Mouse (Mus musculus) lung, adult 18-20 months (tissue): ENCODE measurements around the gene Fnd3c2.
"Not testable (repeated sequence)": the region's sequence is repeated elsewhere in the genome, so short reads cannot be mapped to it uniquely, and the experiment has no call there.

ENCODE experiments used
- DNase-seq, 2 experiments: peaks; one replicate each; pipeline ENCODE4 v3.0.0; 2022; ENCODE audit warnings: mixed read lengths in 2 of 2

The Fnd3c2 gene

DNA sequence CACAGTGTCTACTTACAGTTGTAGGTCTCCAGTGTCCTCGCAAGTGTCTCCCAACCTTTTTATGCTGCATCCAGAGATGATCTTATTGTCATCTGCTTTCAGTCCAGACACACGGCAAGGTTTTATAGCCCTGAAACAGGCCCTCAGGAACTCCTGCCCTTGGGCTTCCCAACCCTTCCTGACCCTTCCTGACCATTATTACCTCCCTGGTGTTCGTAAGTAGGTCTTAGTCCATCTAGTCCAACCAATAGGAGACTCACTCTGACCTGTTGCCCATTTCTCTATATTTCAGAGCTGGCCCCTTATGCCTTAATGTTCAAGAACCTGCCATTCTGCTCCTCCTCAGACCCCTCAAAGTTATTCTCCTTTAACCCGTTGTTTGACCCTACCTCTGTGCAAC is at the start of gene Fnd3c2:
Gene Fnd3c2, minus strand, starts transcription at position 101 of the 400 bp plus-strand sequence.
- no peak for DNase-seq

DNA sequence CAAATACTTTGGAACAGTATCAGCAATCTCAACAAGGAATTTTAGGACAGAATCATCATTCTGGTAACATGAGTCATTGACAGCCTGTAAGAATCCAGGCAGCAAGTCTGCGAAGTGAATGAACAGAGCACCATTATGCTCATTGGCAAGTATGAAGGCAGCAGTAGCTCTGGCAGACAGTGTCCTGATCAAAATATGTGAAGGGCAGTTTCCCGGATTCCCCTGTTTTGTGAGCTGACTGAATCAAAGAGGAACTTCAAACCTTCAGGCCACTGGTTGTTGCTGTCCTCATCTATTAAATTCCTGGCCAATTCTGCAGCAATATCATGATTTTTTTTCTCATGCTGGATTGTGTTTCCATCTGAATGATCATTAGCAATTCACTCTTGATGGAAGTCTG is 29.3 kb upstream of the Fnd3c2 start:
- DNase-seq = no peak

DNA sequence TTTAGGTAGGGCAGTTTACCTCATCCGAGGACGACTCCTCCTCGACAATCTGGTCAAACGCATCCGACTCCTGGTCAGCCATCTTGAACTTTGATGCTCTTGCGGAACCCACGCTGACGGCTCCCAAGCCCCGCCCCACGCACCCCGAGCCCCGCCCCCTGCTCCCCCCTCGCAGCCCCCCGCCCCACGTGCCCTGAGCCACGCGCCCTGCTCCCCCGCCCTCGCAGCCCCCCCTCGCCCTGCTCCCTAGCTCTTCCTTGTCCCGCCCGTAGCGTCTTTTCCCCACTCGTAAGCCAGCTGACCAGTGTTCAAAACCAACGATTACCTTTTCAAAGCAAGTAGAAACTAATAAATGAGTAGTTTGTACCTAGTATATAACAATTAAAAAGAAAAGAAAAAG is 34.1 kb downstream of the Fnd3c2 start, which contains the start of gene Taf9b:
Gene Taf9b, minus strand, starts transcription at position 101 of the 400 bp plus-strand sequence.
- DNase-seq = no peak

DNA sequence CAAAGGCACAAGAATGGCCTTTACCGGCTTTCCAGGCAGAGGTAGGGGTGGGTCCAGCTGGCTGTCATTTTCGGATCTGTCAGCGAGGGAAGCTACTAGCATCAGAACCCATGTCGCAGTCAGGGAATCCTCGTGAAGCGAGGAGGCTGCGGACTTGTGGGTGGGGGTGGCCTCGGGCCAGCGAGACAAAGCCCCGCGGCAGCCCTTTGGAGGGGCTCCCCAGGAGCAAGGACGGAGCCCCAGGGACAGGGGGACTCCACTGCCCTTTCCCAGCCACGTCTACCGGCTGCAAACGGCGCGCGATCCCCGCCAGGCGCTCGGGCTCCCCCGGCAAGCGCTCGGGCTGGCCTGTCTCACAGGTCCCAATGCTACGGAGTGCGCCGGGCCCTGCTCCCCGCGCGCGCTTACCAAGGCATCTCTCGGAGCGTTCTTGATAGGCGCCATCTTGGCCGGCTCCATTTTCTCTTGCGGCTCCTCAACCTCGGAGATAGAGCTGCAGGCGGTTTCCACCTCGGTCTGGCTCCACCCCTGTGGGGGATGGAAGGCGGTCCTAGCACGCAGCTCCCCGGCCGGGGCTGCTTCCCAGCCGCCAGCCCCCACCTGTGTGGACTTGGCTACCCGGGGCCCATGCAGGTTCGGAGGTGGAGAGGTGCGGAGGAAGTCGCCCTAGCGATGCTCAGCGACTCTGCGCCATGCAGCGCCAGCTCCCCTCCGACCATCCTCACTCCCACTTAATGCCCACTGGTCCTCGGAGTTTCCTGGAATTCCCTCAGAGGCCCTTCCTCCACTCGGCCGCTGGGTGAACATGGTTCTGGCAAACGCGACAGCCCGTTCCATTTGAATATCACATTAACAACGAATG is 35.8 kb downstream of the Fnd3c2 start:
- DNase-seq = peak; percentile 70 to 77

DNA sequence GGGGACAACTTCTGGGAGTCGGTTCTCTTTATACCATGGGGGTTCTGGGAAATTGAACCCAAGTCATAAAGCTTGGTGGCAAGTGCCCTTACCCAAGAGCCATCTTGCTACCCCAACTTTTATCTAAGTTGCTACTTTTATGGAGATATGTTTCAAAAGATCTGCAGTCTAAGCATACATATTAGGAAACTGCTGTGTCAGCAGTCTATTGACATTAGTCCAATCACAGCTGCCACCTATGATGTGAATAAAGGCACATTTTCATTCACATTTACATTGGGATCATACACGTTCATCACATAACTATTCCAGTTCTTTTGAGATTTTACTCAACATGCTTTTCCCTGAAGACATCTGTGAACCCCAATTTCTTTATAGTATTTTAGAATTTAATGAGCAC is 46.1 kb downstream of the Fnd3c2 start:
- DNase-seq = no peak

DNA sequence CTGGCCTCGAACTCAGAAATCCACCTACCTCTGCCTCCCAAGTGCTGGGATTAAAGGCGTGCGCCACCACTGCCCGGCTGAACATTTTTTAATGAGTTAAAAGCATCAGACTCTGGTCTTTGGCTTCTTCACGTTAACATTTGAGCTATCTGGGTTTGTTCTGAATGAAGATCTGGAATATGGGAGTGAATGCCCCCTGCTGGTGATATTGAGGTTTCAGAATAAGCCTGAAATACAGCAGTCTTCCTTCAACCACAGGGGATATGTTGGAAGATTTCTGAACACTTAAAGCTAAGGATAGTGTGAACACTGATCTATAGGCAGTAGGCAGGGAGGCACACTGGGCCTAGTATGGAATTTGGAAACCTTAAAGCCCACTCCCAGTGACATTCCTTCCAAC is 56.3 kb downstream of the Fnd3c2 start:
- DNase-seq = no peak

DNA sequence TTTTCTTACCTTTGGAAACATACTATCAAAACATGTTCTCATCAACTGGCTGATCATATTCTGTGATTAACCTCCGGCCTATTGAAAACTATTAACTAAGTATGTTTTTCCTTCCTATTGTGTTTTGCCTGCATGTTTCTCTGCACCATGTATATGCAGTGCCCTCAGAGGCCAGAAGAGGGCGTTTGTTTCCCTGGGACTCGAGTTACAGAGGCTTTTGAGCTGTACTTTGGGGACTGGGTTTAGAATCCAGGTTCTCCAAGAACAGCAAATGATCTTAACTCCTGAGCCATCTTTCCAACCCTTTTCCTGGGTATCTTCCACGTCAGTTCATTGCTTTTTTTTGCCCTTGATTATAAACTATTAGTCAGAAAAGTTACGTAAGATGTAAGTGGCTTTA is 57.9 kb downstream of the Fnd3c2 start:
- DNase-seq = no peak

DNA sequence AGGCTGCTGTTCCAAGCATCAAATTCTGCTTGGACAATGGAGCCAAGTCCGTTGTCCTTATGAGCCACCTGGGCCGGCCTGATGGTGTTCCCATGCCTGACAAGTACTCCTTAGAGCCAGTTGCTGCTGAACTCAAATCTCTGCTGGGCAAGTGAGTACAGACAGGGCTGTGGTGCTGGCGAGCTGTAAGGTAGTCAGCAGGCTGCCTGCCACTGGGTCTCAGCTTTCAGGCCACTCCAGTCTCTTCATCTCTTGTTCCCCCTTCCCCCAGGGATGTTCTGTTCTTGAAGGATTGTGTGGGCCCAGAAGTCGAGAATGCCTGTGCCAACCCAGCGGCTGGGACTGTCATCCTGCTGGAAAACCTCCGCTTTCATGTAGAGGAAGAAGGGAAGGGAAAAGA is 60.8 kb downstream of the Fnd3c2 start:
- not testable (repeated sequence) for DNase-seq

DNA sequence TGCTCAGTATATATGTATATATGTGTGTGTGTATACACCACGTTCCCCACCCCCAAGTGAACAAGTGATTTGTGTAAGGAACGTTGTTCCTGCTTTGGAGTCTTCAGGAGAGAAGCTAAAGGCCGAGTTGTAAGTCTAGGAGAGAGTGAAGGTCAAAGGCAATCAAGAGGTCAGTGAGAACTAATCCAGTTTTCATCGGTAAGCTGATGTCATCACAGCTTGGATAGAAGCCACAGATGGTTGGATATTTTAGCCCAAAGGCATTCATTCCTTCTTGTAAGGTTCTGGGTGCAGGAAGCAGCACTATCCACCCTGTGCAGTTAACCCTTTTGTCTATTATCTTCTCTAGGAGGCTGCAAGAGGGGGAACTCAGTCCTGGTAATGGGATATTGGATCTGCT is 65.1 kb downstream of the Fnd3c2 start:
- DNase-seq = no peak

DNA sequence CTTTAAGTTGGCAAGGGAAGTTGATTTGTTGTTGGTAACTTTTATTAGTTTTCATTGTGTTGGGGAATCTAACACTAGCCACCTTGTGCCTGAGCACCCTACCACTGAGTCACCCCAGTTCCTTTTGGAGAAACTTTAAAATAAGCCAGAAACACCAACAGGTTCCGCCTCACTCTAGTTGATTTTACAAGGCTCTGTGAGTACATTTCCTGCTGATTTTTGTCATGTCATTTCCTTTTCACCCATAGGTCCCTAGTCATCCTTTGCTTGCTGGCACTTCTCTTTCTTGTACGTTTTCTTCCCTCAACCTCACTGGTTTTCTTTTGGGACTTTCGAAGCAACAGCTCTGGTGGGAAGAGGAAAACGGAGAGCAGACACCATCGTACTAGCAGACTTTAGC is 65.8 kb downstream of the Fnd3c2 start:
- no peak for DNase-seq

DNA sequence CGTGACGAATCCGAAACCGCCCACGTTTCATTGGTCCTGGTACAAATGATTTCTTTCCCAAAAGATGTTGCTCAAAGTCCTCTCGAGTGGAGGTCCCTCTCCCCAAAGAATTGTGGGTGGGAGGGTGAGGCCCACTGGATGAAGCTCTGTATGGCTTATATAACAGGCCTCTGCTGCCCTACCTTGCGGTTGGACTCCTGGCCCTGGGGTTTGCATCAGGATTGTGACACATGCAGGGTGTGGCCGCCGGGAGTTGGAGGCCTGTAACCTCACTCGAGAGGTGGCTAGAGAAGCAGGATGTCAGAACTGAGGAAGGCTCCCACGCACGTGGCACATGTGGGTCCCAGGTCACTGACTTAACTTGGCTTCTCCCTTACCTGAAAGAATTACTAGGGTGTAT is 67.4 kb downstream of the Fnd3c2 start:
- DNase-seq = peak; percentile 43 to 73

DNA sequence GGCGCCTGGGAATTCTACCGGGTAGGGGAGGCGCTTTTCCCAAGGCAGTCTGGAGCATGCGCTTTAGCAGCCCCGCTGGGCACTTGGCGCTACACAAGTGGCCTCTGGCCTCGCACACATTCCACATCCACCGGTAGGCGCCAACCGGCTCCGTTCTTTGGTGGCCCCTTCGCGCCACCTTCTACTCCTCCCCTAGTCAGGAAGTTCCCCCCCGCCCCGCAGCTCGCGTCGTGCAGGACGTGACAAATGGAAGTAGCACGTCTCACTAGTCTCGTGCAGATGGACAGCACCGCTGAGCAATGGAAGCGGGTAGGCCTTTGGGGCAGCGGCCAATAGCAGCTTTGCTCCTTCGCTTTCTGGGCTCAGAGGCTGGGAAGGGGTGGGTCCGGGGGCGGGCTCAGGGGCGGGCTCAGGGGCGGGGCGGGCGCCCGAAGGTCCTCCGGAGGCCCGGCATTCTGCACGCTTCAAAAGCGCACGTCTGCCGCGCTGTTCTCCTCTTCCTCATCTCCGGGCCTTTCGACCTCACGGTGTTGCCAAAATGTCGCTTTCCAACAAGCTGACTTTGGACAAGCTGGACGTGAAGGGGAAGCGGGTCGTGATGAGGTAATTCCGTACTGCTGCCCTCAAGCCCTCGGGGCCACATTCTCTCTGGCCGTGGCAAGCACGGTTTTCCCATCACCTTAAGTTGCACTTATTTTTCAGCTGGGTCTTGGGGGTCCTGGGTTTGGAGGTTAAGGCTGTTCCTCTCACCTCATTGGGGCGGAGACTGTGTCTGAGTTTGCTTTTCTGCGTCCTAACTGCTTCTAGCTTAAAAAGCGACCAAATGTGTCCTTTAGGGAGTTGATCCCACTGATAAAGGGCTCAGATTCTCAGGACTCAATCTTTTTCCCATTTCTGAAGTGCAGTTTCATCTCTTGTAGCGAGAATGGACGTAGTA is 68.2 kb downstream of the Fnd3c2 start, which contains the start of gene Pgk1:
Gene Pgk1, plus strand, starts transcription at position 388 of the 937 bp plus-strand sequence.
- DNase-seq = peak; percentile 95 to 96

DNA sequence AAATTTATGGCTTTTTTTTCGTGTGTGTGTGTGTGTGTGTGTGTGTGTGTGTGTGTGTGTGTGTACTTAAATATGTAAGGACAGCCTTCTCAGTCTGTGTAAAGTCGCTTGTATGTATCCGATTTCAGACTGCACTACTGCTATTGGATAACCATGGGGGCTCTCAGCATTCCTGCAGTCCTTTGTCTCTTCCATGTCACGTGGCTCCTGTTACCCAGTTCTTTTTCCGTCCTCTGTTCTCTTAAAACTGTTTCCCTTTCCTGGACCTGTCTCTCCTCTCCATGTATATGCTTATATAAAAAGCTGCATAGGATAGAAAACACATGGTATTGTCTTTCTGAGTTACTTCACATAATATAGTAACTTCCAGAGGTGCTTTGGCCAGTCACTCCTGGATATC is 69.5 kb downstream of the Fnd3c2 start:
- DNase-seq = peak in 1 of 2 experiments; percentile 24
